Mouse (Mus musculus) olfactory bulb, adult 2 months (tissue): ENCODE results near the gene Gm10318.

Experiments used
- CTCF ChIP-seq: fragments of 200-500 bp; IDR thresholded peaks from 2 replicates; pipeline ENCODE4 v1.5.1; 2012; ENCODE audit warnings: low read depth, mild to moderate bottlenecking, low read length, moderate library complexity; ENCODE audit not compliant: insufficient read depth
- POLR2A ChIP-seq: fragments of 200-500 bp; IDR thresholded peaks from 2 replicates; pipeline ENCODE4 v1.6.1; 2012; ENCODE audit warnings: mild to moderate bottlenecking, low read depth, low read length, moderate library complexity; ENCODE audit not compliant: insufficient read depth

DNA sequence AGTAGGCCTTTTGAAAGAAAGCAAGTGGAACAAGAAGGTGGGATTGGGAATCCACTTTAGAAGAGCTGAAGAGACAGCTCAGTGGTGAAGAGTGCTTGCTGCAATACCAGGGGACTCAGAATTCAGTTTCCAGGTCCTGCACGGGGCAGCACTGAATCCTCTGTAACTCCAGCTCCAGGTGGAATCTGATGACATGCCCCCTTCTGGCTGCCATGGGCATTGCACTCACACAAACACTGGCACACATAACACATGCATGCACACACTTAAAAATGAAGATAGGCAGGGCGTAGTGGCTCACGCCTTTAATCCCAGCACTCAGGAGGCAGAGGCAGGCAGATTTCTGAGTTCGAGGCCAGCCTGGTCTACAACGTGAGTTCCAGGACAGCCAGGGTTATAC is 29.9 kb downstream of the Gm10318 start:
- TF ChIP-seq POLR2A, result no peak
- no peak for TF ChIP-seq CTCF
